9 mouse cellular contexts compared by ENCODE assay signal in genomic region chr5:117118850-117119249, GRCm38 (mm10). TPM values are rescaled to one million over a fixed set of nuclear protein-coding genes. Genes with fewer than 3 reads are reported as not detected.
DNase-seq lines count a peak whose midpoint lies in the region; ATAC-seq and TF ChIP-seq lines count a peak whose summit lies in the region.
"Had no signal": no experiment of that assay in that cellular context is flagged by ENCODE, and none has a peak within 500 bp of the region (broad histone marks: within the 10 kb centered on the region; RNA-seq: fewer than 3 reads in every experiment).

No protein-coding gene starts in this region.

- TF ChIP-seq CTCF in liver, embryonic 14.5 days (IDR thresholded peaks at IDR 0.05; ENCODE audit: low read depth): no peak

- H3K9me3 ChIP-seq in heart, embryonic 10.5 days: no peaks in the 10 kb centered on the region
- H3K9me3 ChIP-seq in intestine, embryonic 16.5 days (ENCODE audit: control insufficient read depth, low read length): no peaks in the 10 kb centered on the region
- H3K9me3 ChIP-seq in liver, embryonic 14.5 days (ENCODE audit: control insufficient read depth, low read length): no peaks in the 10 kb centered on the region

- no peak for DNase-seq in heart, embryonic 10.5 days (ENCODE audit: low spot score)
- no peak for DNase-seq in heart, postnatal 14 days
- DNase-seq in adipocyte (ENCODE audit: low spot score): peak; percentile 17
- no peak for DNase-seq in liver, embryonic 14.5 days (ENCODE audit: low read depth in 3 of 3, low spot score in 3 of 3)
- DNase-seq in lung, postnatal 10 days: no peak
- DNase-seq in urinary bladder, adult 18-20 months (ENCODE audit: low spot score in 2 of 2): no peak
- DNase-seq: B cell, adult 2 months had no signal

- peak overlapping the region; percentile 88; the same call in 1 of the 2 replicates for H3K27ac ChIP-seq in heart, embryonic 10.5 days
- peak overlapping the region; percentile 97 for H3K27ac ChIP-seq in intestine, embryonic 16.5 days (ENCODE audit: low read length)
- peak overlapping the region; percentile 93 for H3K27ac ChIP-seq in liver, embryonic 14.5 days

- 0 out of 2 replicates have a peak, but pooled peaks cover under 1% of the 10 kb centered on the region for H3K36me3 ChIP-seq in heart, embryonic 10.5 days
- no peaks in the 10 kb centered on the region for H3K36me3 ChIP-seq in intestine, embryonic 16.5 days (ENCODE audit: control insufficient read depth, insufficient read depth, low read length)
- no peaks in the 10 kb centered on the region for H3K36me3 ChIP-seq in liver, embryonic 14.5 days (replicated peaks; ENCODE audit: control insufficient read depth, insufficient read depth, low read depth)

- H3K4me3 ChIP-seq in heart, embryonic 10.5 days: peak overlapping the region; percentile 89; the same call in 1 of the 2 replicates
- H3K4me3 ChIP-seq in intestine, embryonic 16.5 days (ENCODE audit: low read length): peak overlapping the region; percentile 60; the same call in 1 of the 2 replicates
- H3K4me3 ChIP-seq in liver, embryonic 14.5 days (ENCODE audit: insufficient read depth in 1 of 2, low read depth in 2 of 2, low read length in 2 of 2): peak overlapping the region; percentile 11 to 86

- WGBS in heart, embryonic 10.5 days: 69% methylated on average over 8 of the region's 8 CpGs
- 43% methylated on average over 8 of the region's 8 CpGs for WGBS in intestine, embryonic 16.5 days
- 29% methylated on average over 8 of the region's 8 CpGs for WGBS in liver, embryonic 14.5 days (ENCODE audit: insufficient replicate concordance)

- peak; percentile 32; the same call in 1 of the 2 replicates for TF ChIP-seq EP300 in liver, embryonic 14.5 days (IDR thresholded peaks at IDR 0.05; ENCODE audit: low read depth)

- no peaks in the 10 kb centered on the region for H3K27me3 ChIP-seq in heart, embryonic 10.5 days (ENCODE audit: insufficient read depth, poor library complexity, severe bottlenecking)
- H3K27me3 ChIP-seq in intestine, embryonic 16.5 days (replicated peaks; ENCODE audit: control insufficient read depth, insufficient read depth, low read length): no peaks in the 10 kb centered on the region
- no peaks in the 10 kb centered on the region for H3K27me3 ChIP-seq in liver, embryonic 14.5 days (ENCODE audit: control insufficient read depth, insufficient read depth, low read length)

- H3K4me2 ChIP-seq in intestine, embryonic 16.5 days (ENCODE audit: low read depth, low read length): peak overlapping the region; percentile 80
- H3K4me2 ChIP-seq in liver, embryonic 14.5 days (ENCODE audit: low read depth): peak overlapping the region; percentile 94

- H3K4me1 ChIP-seq in heart, embryonic 10.5 days: peaks cover 20% of the 10 kb centered on the region
- H3K4me1 ChIP-seq in intestine, embryonic 16.5 days (ENCODE audit: control insufficient read depth, insufficient read depth, low read length): peaks cover 19% of the 10 kb centered on the region
- peaks cover 39 to 40% of the 10 kb centered on the region in 2 experiments for H3K4me1 ChIP-seq in liver, embryonic 14.5 days (replicated peaks; ENCODE audit: control insufficient read depth in 2 of 2, insufficient read depth in 2 of 2, low read length in 1 of 2)

- 0 out of 2 replicates have a peak overlapping the region, but pooled peaks have one; percentile 29 for H3K9ac ChIP-seq in intestine, embryonic 16.5 days (ENCODE audit: low read depth, low read length)
- H3K9ac ChIP-seq in liver, embryonic 14.5 days (replicated peaks): peak overlapping the region; percentile 55

- no peak for ATAC-seq in intestine, embryonic 16.5 days
- ATAC-seq in liver, embryonic 14.5 days (ENCODE audit: insufficient read depth): no peak
- ATAC-seq in activated CD4-positive, CD25-positive, alpha-beta regulatory T cell, adult 4 months: no peak

- intact Hi-C loops in heart, postnatal 14 days (cut with DNase I): loop anchor here (5.0 kb wide), 2 partner anchors 188 to 288 kb away; no protein-coding TSS in a partner anchor

RNA-seq across cellular contexts. Expression of gene Taok3, which starts 1.1 kb away (rescaled TPM):
- polyA plus RNA-seq in heart, embryonic 10.5 days (2016; fragmentation: Nextera tagmentation; extraction: Ambion mirVana): 12.2 and 18.6 TPM in 2 replicates
- total RNA-seq in heart, postnatal 14 days (2021): 1 to 10 TPM; 9.0 to 9.3 TPM
- 51.5 and 53.7 TPM in 2 replicates for polyA plus RNA-seq in intestine, embryonic 16.5 days (2015; fragmentation: Nextera tagmentation; extraction: Ambion mirVana)
- 14.7 and 17.1 TPM in 2 replicates for polyA plus RNA-seq in liver, embryonic 14.5 days (2012; rRNA removed)
- polyA plus RNA-seq in liver, embryonic 14.5 days (2014; fragmentation: Nextera tagmentation; extraction: Ambion mirVana): 43.3 and 50.2 TPM in 2 replicates
- 100 to 1,000 TPM; 137 to 138 TPM for polyA plus RNA-seq in activated CD4-positive, CD25-positive, alpha-beta regulatory T cell, adult 4 months (2017; shearing (Covaris generic))

RNA-seq across cellular contexts. Expression of gene Suds3, which starts 2.9 kb away (rescaled TPM):
- polyA plus RNA-seq in heart, embryonic 10.5 days (2016; fragmentation: Nextera tagmentation; extraction: Ambion mirVana): 54.8 and 76.3 TPM in 2 replicates
- 10 to 100 TPM; 66.6 to 73.7 TPM for total RNA-seq in heart, postnatal 14 days (2021)
- polyA plus RNA-seq in intestine, embryonic 16.5 days (2015; fragmentation: Nextera tagmentation; extraction: Ambion mirVana): 20.9 and 53.6 TPM in 2 replicates
- polyA plus RNA-seq in liver, embryonic 14.5 days (2012; rRNA removed): 16.2 and 22.7 TPM in 2 replicates
- polyA plus RNA-seq in liver, embryonic 14.5 days (2014; fragmentation: Nextera tagmentation; extraction: Ambion mirVana): 19.7 and 19.8 TPM in 2 replicates
- 10 to 100 TPM; 11.5 to 12.3 TPM for polyA plus RNA-seq in activated CD4-positive, CD25-positive, alpha-beta regulatory T cell, adult 4 months (2017; shearing (Covaris generic))
